Mouse (Mus musculus): Measurements from ENCODE around the gene Fcf1. TPM values are rescaled to one million over a fixed set of nuclear protein-coding genes. Genes with fewer than 3 reads are reported as not detected.

The Fcf1 gene
- polyA plus RNA-seq, 1 experiment = 68.1 TPM

- no peaks in the 10 kb centered on the region for H3K27me3 ChIP-seq (ENCODE audit: control insufficient read depth, insufficient read depth, low read length)
- no peak overlapping the region for H3K4me3 ChIP-seq (ENCODE audit: control insufficient read depth, low read depth, low read length)
- H3K27ac ChIP-seq (ENCODE audit: control insufficient read depth, insufficient read depth, low read depth, low read length) = no peak overlapping the region
- 0 out of 2 replicates have a peak, but pooled peaks cover 1% of the 10 kb centered on the region for H3K36me3 ChIP-seq (ENCODE audit: control insufficient read depth, insufficient read depth, low read length)
- TF ChIP-seq CTCF (IDR thresholded peaks at IDR 0.05; ENCODE audit: control insufficient read depth, insufficient read depth, insufficient replicate concordance, low read depth, low read length) = no peak
- H3K4me1 ChIP-seq (ENCODE audit: control insufficient read depth, insufficient read depth, low read length) = no peaks in the 10 kb centered on the region
Observed at GRCm38 (mm10) chr12:85022071-85022470, 51.4 kb downstream of the Fcf1 start.

DNA sequence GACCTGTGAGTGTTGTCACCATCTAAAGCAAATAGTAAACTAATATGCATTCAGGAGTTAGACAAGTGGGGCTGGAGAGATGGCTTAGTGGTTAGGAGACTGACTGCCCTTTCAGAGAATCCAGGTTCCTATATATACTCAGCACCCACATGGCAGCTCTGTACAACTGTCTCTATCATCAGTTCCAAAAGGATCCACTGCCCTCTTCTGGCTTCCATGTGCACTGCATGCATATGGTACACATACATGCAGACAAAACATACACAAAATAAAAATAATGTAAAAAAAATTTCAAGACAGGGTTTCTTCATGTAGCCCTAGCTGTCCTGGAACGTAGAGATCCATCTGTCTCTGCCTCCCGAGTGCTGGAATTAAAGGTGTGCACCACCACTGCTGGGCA is 62.0 kb downstream of the Fcf1 start:
- H3K27ac ChIP-seq (ENCODE audit: control insufficient read depth, insufficient read depth, low read depth, low read length) = no peak overlapping the region
- H3K36me3 ChIP-seq (ENCODE audit: control insufficient read depth, insufficient read depth, low read length) = peaks cover 4% of the 10 kb centered on the region; the same call in 1 of the 2 replicates
- no peaks in the 10 kb centered on the region for H3K4me1 ChIP-seq (ENCODE audit: control insufficient read depth, insufficient read depth, low read length)

More for the DNA sequence above, 62.0 kb downstream of the Fcf1 start:
- Histone ChIP-seq H3K4me3 (ENCODE audit: control insufficient read depth, low read depth, low read length) (no peak overlapping the region), H3K27me3 (ENCODE audit: control insufficient read depth, insufficient read depth, low read length) (no peaks in the 10 kb centered on the region)
- TF ChIP-seq CTCF (IDR thresholded peaks at IDR 0.05; ENCODE audit: control insufficient read depth, insufficient read depth, insufficient replicate concordance, low read depth, low read length) (no peak), POLR2A (IDR thresholded peaks at IDR 0.05; ENCODE audit: control insufficient read depth, low read depth, low read length) (no peak)

Other genes with a start within 250 kb of the Fcf1 start
- gene Npc2, start 197.7 kb upstream of the Fcf1 start, polyA plus RNA-seq (2012; rRNA removed) = 43.4 and 56.6 TPM in 2 replicates
- 69.8 and 83.7 TPM in 2 replicates for gene Isca2, start 197.6 kb upstream of the Fcf1 start, polyA plus RNA-seq (2012; rRNA removed)
- 2.1 and 3.7 TPM in 2 replicates for gene Ltbp2, start 94.4 kb upstream of the Fcf1 start, polyA plus RNA-seq (2012; rRNA removed)
- gene Arel1, start within 50 bp of the Fcf1 start, polyA plus RNA-seq (2012; rRNA removed) = 66.6 and 79.6 TPM in 2 replicates
- gene Ylpm1, start 25.4 kb downstream of the Fcf1 start, polyA plus RNA-seq (2012; rRNA removed) = 38.5 and 47.1 TPM in 2 replicates
- 38.3 and 42.1 TPM in 2 replicates for gene Prox2, start 139.9 kb downstream of the Fcf1 start, polyA plus RNA-seq (2012; rRNA removed)
- gene Dlst, start 139.9 kb downstream of the Fcf1 start, polyA plus RNA-seq (2012; rRNA removed) = 55.0 and 57.4 TPM in 2 replicates
- 0.04 and 0.05 TPM in 2 replicates for gene Rps6kl1, start 180.4 kb downstream of the Fcf1 start, polyA plus RNA-seq (2012; rRNA removed)
- 2.3 and 3.6 TPM in 2 replicates for gene Pgf, start 206.9 kb downstream of the Fcf1 start, polyA plus RNA-seq (2012; rRNA removed)
- gene Eif2b2, start 248.6 kb downstream of the Fcf1 start, polyA plus RNA-seq (2012; rRNA removed) = 52.6 and 54.0 TPM in 2 replicates

Measured in testis, adult 2 months (tissue).